Mouse (Mus musculus) frontal cortex, postnatal 25 days (tissue): Measurements from ENCODE around the gene Scnn1g.

Experiments
- DNase-seq, 2 experiments: peaks; one replicate each; pipeline ENCODE4 v3.0.0; 2022; ENCODE audit warnings: low spot score in 2 of 2

Gene Scnn1g

GRCm38 (mm10) chr7:121734171-121734831, at the start of gene Scnn1g:
Scnn1g (plus strand) TSS chr7:121734479.
- DNase-seq, result peak; percentile 79 to 80

GRCm38 (mm10) chr7:121685140-121685984, 48.9 kb upstream of the Scnn1g start:
- DNase-seq, result no peak

GRCm38 (mm10) chr7:121689338-121689737, 44.9 kb upstream of the Scnn1g start:
- DNase-seq, result no peak

GRCm38 (mm10) chr7:121691803-121692202, 42.5 kb upstream of the Scnn1g start:
- no peak for DNase-seq

- DNase-seq, result no peak
Measured at GRCm38 (mm10) chr7:121697170-121697569, 37.1 kb upstream of the Scnn1g start.

GRCm38 (mm10) chr7:121697574-121697973, 36.7 kb upstream of the Scnn1g start:
- DNase-seq, result no peak

- no peak for DNase-seq
Measured at GRCm38 (mm10) chr7:121699218-121699617, 35.1 kb upstream of the Scnn1g start.

GRCm38 (mm10) chr7:121700480-121700879, 33.8 kb upstream of the Scnn1g start:
- no peak for DNase-seq

GRCm38 (mm10) chr7:121701983-121702382, 32.3 kb upstream of the Scnn1g start:
- DNase-seq, result no peak

- no peak for DNase-seq
Measured at GRCm38 (mm10) chr7:121705051-121705450, 29.2 kb upstream of the Scnn1g start.

GRCm38 (mm10) chr7:121706411-121707072, 27.7 kb upstream of the Scnn1g start:
- DNase-seq, result no peak

- peak; percentile 85 to 90 for DNase-seq
Measured at GRCm38 (mm10) chr7:121707073-121707667, 27.1 kb upstream of the Scnn1g start, which contains the start of gene Usp31. Usp31 (minus strand) TSS chr7:121707253.

- no peak for DNase-seq
Measured at GRCm38 (mm10) chr7:121711171-121711570, 23.1 kb upstream of the Scnn1g start.

- DNase-seq, result no peak
Measured at GRCm38 (mm10) chr7:121717031-121717430, 17.2 kb upstream of the Scnn1g start.

- no peak for DNase-seq
Measured at GRCm38 (mm10) chr7:121730225-121730624, 4.1 kb upstream of the Scnn1g start.

GRCm38 (mm10) chr7:121737511-121738415, 3.5 kb downstream of the Scnn1g start:
- DNase-seq, result no peak

GRCm38 (mm10) chr7:121750244-121750643, 16.0 kb downstream of the Scnn1g start:
- DNase-seq, result no peak

- DNase-seq, result no peak
Measured at GRCm38 (mm10) chr7:121754748-121755147, 20.5 kb downstream of the Scnn1g start.

GRCm38 (mm10) chr7:121763328-121763727, 29.0 kb downstream of the Scnn1g start:
- DNase-seq, result no peak

GRCm38 (mm10) chr7:121767900-121768299, 33.6 kb downstream of the Scnn1g start:
- DNase-seq, result no peak

- DNase-seq, result no peak
Measured at GRCm38 (mm10) chr7:121768983-121769382, 34.7 kb downstream of the Scnn1g start.
